Mouse (Mus musculus) fat pad, adult 2 months (tissue): ENCODE results near the gene Fam20c.

Experiments used
- DNase-seq: peaks from one replicate; pipeline ENCODE4 v3.0.0-alpha.2; 2011; ENCODE audit warnings: low read depth, low spot score; ENCODE audit errors: extremely low read depth

Fam20c gene

GRCm38 (mm10) chr5:138804286-138804685 is 50.0 kb downstream of the Fam20c start:
- no peak for DNase-seq

GRCm38 (mm10) chr5:138809767-138810166 is 55.5 kb downstream of the Fam20c start:
- no peak for DNase-seq

GRCm38 (mm10) chr5:138819780-138820179 is 65.5 kb downstream of the Fam20c start, which contains the start of gene Gm5294:
Gene Gm5294, plus strand, starts transcription at chr5:138820080.
- no peak for DNase-seq

GRCm38 (mm10) chr5:138820717-138821332 is 66.5 kb downstream of the Fam20c start:
- DNase-seq = no peak

- no peak for DNase-seq
These were observed 70.8 kb downstream of the Fam20c start for GRCm38 (mm10) chr5:138825090-138825489.

- no peak for DNase-seq
These were observed 79.1 kb downstream of the Fam20c start for GRCm38 (mm10) chr5:138833406-138833805.

GRCm38 (mm10) chr5:138834910-138835309 is 80.6 kb downstream of the Fam20c start:
- DNase-seq = no peak

GRCm38 (mm10) chr5:138840981-138841380 is 86.7 kb downstream of the Fam20c start:
- DNase-seq = no peak

GRCm38 (mm10) chr5:138843168-138843824 is 89.0 kb downstream of the Fam20c start:
- no peak for DNase-seq

- no peak for DNase-seq
These were observed 92.2 kb downstream of the Fam20c start for GRCm38 (mm10) chr5:138846506-138846905.

- no peak for DNase-seq
These were observed 93.8 kb downstream of the Fam20c start for GRCm38 (mm10) chr5:138848102-138848501.

- no peak for DNase-seq
These were observed 95.6 kb downstream of the Fam20c start for GRCm38 (mm10) chr5:138849682-138850461.

- no peak for DNase-seq
These were observed 96.1 kb downstream of the Fam20c start for GRCm38 (mm10) chr5:138850462-138850844.

GRCm38 (mm10) chr5:138851296-138851780 is 97.0 kb downstream of the Fam20c start:
- DNase-seq = peak; percentile 89

GRCm38 (mm10) chr5:138852151-138852550 is 97.8 kb downstream of the Fam20c start:
- no peak for DNase-seq

GRCm38 (mm10) chr5:138853349-138853748 is 99.0 kb downstream of the Fam20c start:
- no peak for DNase-seq

GRCm38 (mm10) chr5:138857010-138857617 is 102.8 kb downstream of the Fam20c start:
- no peak for DNase-seq

- DNase-seq = no peak
These were observed 103.5 kb downstream of the Fam20c start for GRCm38 (mm10) chr5:138857811-138858251.
